Mouse (Mus musculus) forebrain, postnatal 0 days (tissue): ENCODE data around the gene Csnk2b. TPM values are rescaled to one million over a fixed set of nuclear protein-coding genes. Genes with fewer than 3 reads are reported as not detected.

Source experiments
- ATAC-seq: fragments of 200-750 bp; cut with Nextera tagmentation; 2 replicates; pipeline ENCODE4 v1.8.0; 2017; ENCODE audit warnings: mild to moderate bottlenecking, moderate library complexity
- DNase-seq: peaks from one replicate; pipeline ENCODE4 v3.0.0-alpha.2; 2015
- H3K27ac ChIP-seq: fragments of 300-500 bp; sonication (generic); 2 replicates; pipeline ENCODE4 v1.5.1; 2014; ENCODE audit warnings: low read depth, mild to moderate bottlenecking, antibody characterized with exemption, low read length, moderate library complexity, mixed read lengths
- H3K27me3 ChIP-seq: fragments of 300-500 bp; sonication (generic); 2 replicates; pipeline ENCODE4 v1.6.1; 2014; ENCODE audit warnings: mild to moderate bottlenecking, low read length, mixed read lengths; ENCODE audit not compliant: insufficient read depth
- H3K36me3 ChIP-seq: fragments of 300-500 bp; sonication (generic); 2 replicates; pipeline ENCODE4 v1.6.1; 2014; ENCODE audit warnings: mild to moderate bottlenecking, moderate library complexity; ENCODE audit not compliant: insufficient read depth
- H3K4me1 ChIP-seq: fragments of 300-500 bp; sonication (generic); 2 replicates; pipeline ENCODE4 v1.6.1; 2014; ENCODE audit warnings: antibody characterized with exemption; ENCODE audit not compliant: insufficient read depth
- H3K4me2 ChIP-seq: fragments of 300-500 bp; sonication (generic); 2 replicates; pipeline ENCODE4 v1.6.1; 2014; ENCODE audit warnings: low read depth, mild to moderate bottlenecking, moderate library complexity
- H3K4me3 ChIP-seq: fragments of 300-500 bp; sonication (generic); 2 replicates; pipeline ENCODE4 v1.5.1; 2014; ENCODE audit warnings: low read depth, low read length, mixed read lengths
- H3K9ac ChIP-seq: fragments of 300-500 bp; sonication (generic); 2 replicates; pipeline ENCODE4 v1.6.1; 2014; ENCODE audit warnings: mild to moderate bottlenecking
- H3K9me3 ChIP-seq: fragments of 300-500 bp; sonication (generic); 2 replicates; pipeline ENCODE4 v1.6.1; 2016; ENCODE audit warnings: low read length
- CTCF ChIP-seq: sonication (generic); IDR thresholded peaks from 2 replicates; pipeline ENCODE4 v1.5.1; 2016; ENCODE audit warnings: antibody characterized with exemption, control low read depth, low read depth
- WGBS: fragments of 180-500 bp; shearing (Covaris S2); extraction: QIAGEN DNeasy Blood & Tissue Kit; methylation state at CpG from one replicate; pipeline ENCODE4 v1.1.7; 2014; 5-methylcytosine and 5-hydroxymethylcytosine counted together
- polyA plus RNA-seq: library from polyadenylated mRNA; unstranded; fragments of >200 nt; fragmentation: Nextera tagmentation; extraction: Ambion mirVana; gene quantifications from 2 replicates; pipeline ENCODE4 v1.2.1, GENCODE M21; 2015
- total RNA-seq: library from RNA; depleted of rRNA; stranded (reverse); fragments of >200 nt; gene quantifications from 2 replicates; pipeline ENCODE4 v1.2.3, GENCODE M21; 2014

Gene Csnk2b
- total and polyA plus RNA-seq, 2 experiments from 2014 or later, result 247 to 334 TPM

DNA sequence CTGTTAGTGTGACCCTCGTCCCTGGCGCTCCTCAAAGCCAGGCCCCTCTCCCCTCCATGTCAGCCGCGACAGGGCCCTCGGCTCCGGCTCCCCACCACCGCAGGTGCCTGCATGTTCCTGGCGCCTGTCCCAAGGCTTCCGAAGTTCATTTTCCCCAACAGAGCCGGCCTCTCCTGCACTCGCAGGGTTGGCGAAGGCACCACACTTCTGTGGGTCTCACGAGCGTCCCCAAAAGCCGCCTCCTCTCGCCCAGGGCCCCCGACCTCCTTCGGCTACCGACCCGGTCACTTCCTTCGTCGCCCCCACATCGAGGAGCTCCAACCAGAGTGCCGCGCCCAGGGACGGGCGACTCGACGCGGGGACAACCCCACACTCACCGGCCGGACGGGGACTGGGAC, 1.1 kb downstream of the Csnk2b start:
- Histone ChIP-seq H3K4me2 (peak overlapping the region; percentile 91), H3K27me3 (no peaks in the 10 kb centered on the region), H3K9ac (peak overlapping the region; percentile 77), H3K27ac (peak overlapping the region; percentile 46; the same call in 1 of the 2 replicates), H3K9me3 (no peaks in the 10 kb centered on the region), H3K4me1 (peaks cover 3% of the 10 kb centered on the region), H3K4me3 (peak overlapping the region; percentile 74), H3K36me3 (peaks cover 40% of the 10 kb centered on the region)
- WGBS, result 1% methylated on average over 33 of the region's 33 CpGs
- no peak for TF ChIP-seq CTCF
- DNase-seq (no peak), ATAC-seq (no peak)

GRCm38 (mm10) chr17:35115046-35116019, 6.5 kb downstream of the Csnk2b start, which contains the start of gene Ly6g5b:
TSS of gene Ly6g5b (minus strand) at chr17:35115428.
- peak; percentile 47 for TF ChIP-seq CTCF
- ATAC-seq (no peak), DNase-seq (peak; percentile 10)
- H3K4me3 ChIP-seq, result no peak within 1 kb of the TSS
- H3K4me2 ChIP-seq, result no peak within 1 kb of the TSS
- WGBS, result 85% methylated on average over 8 of the region's 8 CpGs
- no peaks in the 10 kb centered on the region for H3K9me3 ChIP-seq
- no peaks in the 10 kb centered on the region for H3K27me3 ChIP-seq
- no peak within 1 kb of the TSS for H3K27ac ChIP-seq
- no peaks in the 10 kb centered on the region for H3K4me1 ChIP-seq
- peaks cover 48% of the 10 kb centered on the region for H3K36me3 ChIP-seq
- H3K9ac ChIP-seq, result no peak within 1 kb of the TSS

DNA sequence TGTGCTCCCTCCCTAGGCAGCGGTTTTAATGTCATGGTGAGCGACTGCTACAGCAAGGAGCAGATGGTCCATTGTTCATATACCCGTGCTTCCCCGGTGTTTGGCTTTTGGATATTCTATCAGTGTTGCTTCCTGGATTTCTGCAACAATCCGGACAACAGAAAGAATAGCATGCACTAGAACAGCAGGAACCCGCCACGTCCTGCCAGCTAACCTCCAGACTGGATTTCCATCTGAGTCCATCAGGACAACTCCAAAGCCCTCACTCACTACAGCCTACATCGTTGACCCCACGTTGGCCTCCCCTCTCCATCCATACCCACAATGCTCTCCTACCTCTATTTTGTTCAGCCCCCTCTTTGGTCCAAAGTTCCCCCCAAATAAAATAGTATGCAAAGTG, 10.1 kb downstream of the Csnk2b start:
- H3K4me3 ChIP-seq, result no peak overlapping the region

DNA sequence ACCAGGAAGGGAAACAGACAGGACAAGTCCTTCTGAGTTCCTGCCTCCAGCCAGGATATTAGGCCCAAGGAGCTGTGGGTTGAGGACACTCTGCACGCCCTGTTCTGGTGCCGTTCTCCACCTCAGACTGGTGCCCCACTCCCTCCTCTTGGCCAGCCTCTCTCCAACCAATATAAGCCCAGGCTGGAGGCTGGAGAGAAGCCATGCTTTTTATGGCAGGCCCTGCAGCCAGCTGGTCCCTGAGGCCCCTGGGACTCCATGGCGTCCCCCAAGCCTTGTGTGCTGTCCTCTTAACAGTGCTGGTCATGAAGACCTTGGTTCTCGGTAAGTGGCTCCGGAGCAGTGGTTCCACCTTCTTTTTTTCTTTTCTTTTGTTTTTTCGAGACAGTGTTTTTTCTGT, 13.8 kb downstream of the Csnk2b start, which contains the start of gene Ly6g5c:
Ly6g5c (plus strand) TSS at position 183 of the 400 bp plus-strand sequence.
- TF ChIP-seq CTCF, result no peak
- no peak for ATAC-seq
- no peak within 1 kb of the TSS for H3K9ac ChIP-seq
- H3K4me2 ChIP-seq, result no peak within 1 kb of the TSS
- H3K27ac ChIP-seq, result no peak within 1 kb of the TSS
- peaks cover 7% of the 10 kb centered on the region; the same call in 1 of the 2 replicates for H3K36me3 ChIP-seq
- H3K27me3 ChIP-seq, result no peaks in the 10 kb centered on the region
- no peak within 1 kb of the TSS for H3K4me3 ChIP-seq
- 84% methylated on average over 6 of the region's 6 CpGs for WGBS
- no peak for DNase-seq
- no peaks in the 10 kb centered on the region for H3K9me3 ChIP-seq
- no peaks in the 10 kb centered on the region for H3K4me1 ChIP-seq

More for the DNA sequence above, 10.1 kb downstream of the Csnk2b start:
- WGBS, result 69% methylated on average over 9 of the region's 9 CpGs
- no peak for ATAC-seq
- H3K4me1 ChIP-seq, result no peaks in the 10 kb centered on the region
- H3K27me3 ChIP-seq, result no peaks in the 10 kb centered on the region
- no peak overlapping the region for H3K27ac ChIP-seq
- H3K4me2 ChIP-seq, result no peak overlapping the region
- H3K36me3 ChIP-seq, result peaks cover 27% of the 10 kb centered on the region
- DNase-seq, result no peak
- no peaks in the 10 kb centered on the region for H3K9me3 ChIP-seq
- no peak for TF ChIP-seq CTCF
- H3K9ac ChIP-seq, result no peak overlapping the region

- DNase-seq (peak; percentile 19), ATAC-seq (no peak)
- Histone ChIP-seq H3K9me3 (no peaks in the 10 kb centered on the region), H3K4me1 (no peaks in the 10 kb centered on the region), H3K36me3 (peaks cover 22% of the 10 kb centered on the region), H3K27ac (no peak overlapping the region), H3K9ac (no peak overlapping the region), H3K27me3 (no peaks in the 10 kb centered on the region), H3K4me3 (no peak overlapping the region), H3K4me2 (no peak overlapping the region)
- TF ChIP-seq CTCF, result peak; percentile 55
- WGBS, result 63% methylated on average over 3 of the region's 3 CpGs
Measured at GRCm38 (mm10) chr17:35106522-35106921, 15.3 kb downstream of the Csnk2b start.

- no peak overlapping the region for H3K9ac ChIP-seq
- H3K4me1 ChIP-seq, result no peaks in the 10 kb centered on the region
- H3K9me3 ChIP-seq, result no peaks in the 10 kb centered on the region
- H3K36me3 ChIP-seq, result peaks cover 29% of the 10 kb centered on the region
- peak; percentile 66 for TF ChIP-seq CTCF
- DNase-seq, result peak; percentile 28
- 21% methylated on average over 13 of the region's 13 CpGs for WGBS
- peak; percentile 46; the same call in 1 of the 2 replicates for ATAC-seq
- H3K4me2 ChIP-seq, result peak overlapping the region; percentile 24; the same call in 1 of the 2 replicates
- H3K27me3 ChIP-seq, result no peaks in the 10 kb centered on the region
- H3K27ac ChIP-seq, result no peak overlapping the region
- no peak overlapping the region for H3K4me3 ChIP-seq
Measured at GRCm38 (mm10) chr17:35105740-35106389, 16.0 kb downstream of the Csnk2b start.
